Mouse (Mus musculus): ENCODE results near the gene Dpp8. TPM values are rescaled to one million over a fixed set of nuclear protein-coding genes. Genes with fewer than 3 reads are reported as not detected.
A peak's percentile ranks its signal among the peaks of the same experiment; 100 is the strongest.
"Not testable (repeated sequence)": the region's sequence is repeated elsewhere in the genome, so short reads cannot be mapped to it uniquely, and the experiment has no call there.

Dpp8 gene
- total RNA-seq, 2 experiments from 2014 or later = 61.6 to 93.8 TPM

- ATAC-seq (ENCODE audit: poor library complexity, severe bottlenecking) = peak; percentile 91
These were observed 11.0 kb upstream of the Dpp8 start, which contains the start of gene Hacd3 for GRCm38 (mm10) chr9:65020991-65021886. Gene Hacd3 (minus strand): TSS chr9:65021693.

GRCm38 (mm10) chr9:65021887-65022579, 10.2 kb upstream of the Dpp8 start:
- peak; percentile 68 for ATAC-seq (ENCODE audit: poor library complexity, severe bottlenecking)

GRCm38 (mm10) chr9:65022580-65023135, 9.6 kb upstream of the Dpp8 start:
- no peak for ATAC-seq (ENCODE audit: poor library complexity, severe bottlenecking)

- no peak for ATAC-seq (ENCODE audit: poor library complexity, severe bottlenecking)
These were observed 8.8 kb upstream of the Dpp8 start for GRCm38 (mm10) chr9:65023447-65023846.

GRCm38 (mm10) chr9:65027241-65027640, 5.0 kb upstream of the Dpp8 start:
- no peak for ATAC-seq (ENCODE audit: poor library complexity, severe bottlenecking)

- no peak for ATAC-seq (ENCODE audit: poor library complexity, severe bottlenecking)
These were observed 3.9 kb upstream of the Dpp8 start for GRCm38 (mm10) chr9:65028313-65028712.

GRCm38 (mm10) chr9:65031355-65031754, 859 bp upstream of the Dpp8 start:
- peak; percentile 59 for ATAC-seq (ENCODE audit: poor library complexity, severe bottlenecking)

GRCm38 (mm10) chr9:65031894-65032268, 333 bp upstream of the Dpp8 start:
- ATAC-seq (ENCODE audit: poor library complexity, severe bottlenecking) = peak; percentile 15

GRCm38 (mm10) chr9:65036456-65036855, 4.2 kb downstream of the Dpp8 start:
- no peak for ATAC-seq (ENCODE audit: poor library complexity, severe bottlenecking)

- no peak for ATAC-seq (ENCODE audit: poor library complexity, severe bottlenecking)
These were observed 4.6 kb downstream of the Dpp8 start for GRCm38 (mm10) chr9:65036861-65037260.

GRCm38 (mm10) chr9:65041430-65041829, 9.2 kb downstream of the Dpp8 start:
- ATAC-seq (ENCODE audit: poor library complexity, severe bottlenecking) = no peak

GRCm38 (mm10) chr9:65046993-65047392, 14.8 kb downstream of the Dpp8 start:
- no peak for ATAC-seq (ENCODE audit: poor library complexity, severe bottlenecking)

GRCm38 (mm10) chr9:65049422-65049821, 17.2 kb downstream of the Dpp8 start:
- ATAC-seq (ENCODE audit: poor library complexity, severe bottlenecking) = no peak

GRCm38 (mm10) chr9:65050981-65051380, 18.8 kb downstream of the Dpp8 start:
- ATAC-seq (ENCODE audit: poor library complexity, severe bottlenecking) = no peak

- ATAC-seq (ENCODE audit: poor library complexity, severe bottlenecking) = no peak
These were observed 32.0 kb downstream of the Dpp8 start for GRCm38 (mm10) chr9:65064251-65064650.

GRCm38 (mm10) chr9:65070587-65070986, 38.4 kb downstream of the Dpp8 start:
- no peak for ATAC-seq (ENCODE audit: poor library complexity, severe bottlenecking)

- ATAC-seq (ENCODE audit: poor library complexity, severe bottlenecking) = no peak
These were observed 41.3 kb downstream of the Dpp8 start for GRCm38 (mm10) chr9:65073555-65073954.

- ATAC-seq (ENCODE audit: poor library complexity, severe bottlenecking) = no peak
These were observed 42.0 kb downstream of the Dpp8 start for GRCm38 (mm10) chr9:65074251-65074650.

GRCm38 (mm10) chr9:65074855-65075493, 42.8 kb downstream of the Dpp8 start:
- peak; percentile 91 for ATAC-seq (ENCODE audit: poor library complexity, severe bottlenecking)

GRCm38 (mm10) chr9:65077536-65077935, 45.3 kb downstream of the Dpp8 start:
- ATAC-seq (ENCODE audit: poor library complexity, severe bottlenecking) = no peak

GRCm38 (mm10) chr9:65080141-65080540, 47.9 kb downstream of the Dpp8 start:
- ATAC-seq (ENCODE audit: poor library complexity, severe bottlenecking) = not testable (repeated sequence)
